ENCODE assay signal across 9 mouse cellular contexts in genomic region chr5:102692487-102692886, GRCm38 (mm10).
A peak's percentile ranks its signal among the peaks of the same experiment; 100 is the strongest.
DNase-seq lines count a peak whose midpoint lies in the region; ATAC-seq and TF ChIP-seq lines count a peak whose summit lies in the region.
"Had no signal": no experiment of that assay in that cellular context is flagged by ENCODE, and none has a peak within 500 bp of the region (broad histone marks: within the 10 kb centered on the region; RNA-seq: fewer than 3 reads in every experiment).

No protein-coding gene starts in this region.

- H3K9ac ChIP-seq in liver, embryonic 14.5 days (replicated peaks): no peak overlapping the region
- no peak overlapping the region for H3K9ac ChIP-seq in neural tube, embryonic 15.5 days (replicated peaks)
- H3K9ac ChIP-seq: embryonic facial prominence, embryonic 13.5 days had no signal

- H3K36me3 ChIP-seq in C2C12 (ENCODE audit: control insufficient read depth, insufficient read depth): no peaks in the 10 kb centered on the region
- H3K36me3 ChIP-seq in liver, embryonic 14.5 days (replicated peaks; ENCODE audit: control insufficient read depth, insufficient read depth, low read depth): no peaks in the 10 kb centered on the region
- no peaks in the 10 kb centered on the region for H3K36me3 ChIP-seq in neural tube, embryonic 15.5 days
- H3K36me3 ChIP-seq: embryonic facial prominence, embryonic 13.5 days had no signal

- ATAC-seq in common myeloid progenitor, adult 5-6 weeks (replicated peaks; ENCODE audit: low read depth, poor library complexity, severe bottlenecking): peak; percentile 87
- no peak for ATAC-seq in liver, embryonic 14.5 days (ENCODE audit: insufficient read depth)
- ATAC-seq in neural tube, embryonic 15.5 days (ENCODE audit: low FRiP score): peak; percentile 65; the same call in 1 of the 2 replicates

- peak; percentile 69 for TF ChIP-seq CTCF in C2C12 (IDR thresholded peaks at IDR 0.05; ENCODE audit: control insufficient read depth, insufficient read depth, insufficient read length)
- peak; percentile 66 for TF ChIP-seq CTCF in liver, embryonic 14.5 days (IDR thresholded peaks at IDR 0.05; ENCODE audit: low read depth)

- no peaks in the 10 kb centered on the region for H3K79me2 ChIP-seq in C2C12 (ENCODE audit: control insufficient read depth, insufficient read depth)

- DNase-seq in ZHBTc4 (ENCODE audit: low read depth, low spot score): peak; percentile 69
- peak; percentile 50 for DNase-seq in gastrocnemius, postnatal 10 days
- DNase-seq in kidney, postnatal 10 days: peak; percentile 80
- peak in 2 of 3 experiments; percentile 7 for DNase-seq in liver, embryonic 14.5 days (ENCODE audit: low read depth in 3 of 3, low spot score in 3 of 3)
- DNase-seq in urinary bladder, postnatal 25 days (ENCODE audit: low spot score): peak; percentile 43

- no peaks in the 10 kb centered on the region for H3K9me3 ChIP-seq in liver, embryonic 14.5 days (ENCODE audit: control insufficient read depth, low read length)
- no peaks in the 10 kb centered on the region for H3K9me3 ChIP-seq in neural tube, embryonic 15.5 days (replicated peaks)
- H3K9me3 ChIP-seq: embryonic facial prominence, embryonic 13.5 days had no signal

- no peaks in the 10 kb centered on the region for H3K4me1 ChIP-seq in liver, embryonic 14.5 days (replicated peaks; ENCODE audit: control insufficient read depth in 2 of 2, insufficient read depth in 2 of 2, low read length in 1 of 2)
- no peaks in the 10 kb centered on the region for H3K4me1 ChIP-seq in neural tube, embryonic 15.5 days
- H3K4me1 ChIP-seq: embryonic facial prominence, embryonic 13.5 days had no signal

- WGBS in liver, embryonic 14.5 days (ENCODE audit: insufficient replicate concordance): 11% methylated on average over 4 of the region's 4 CpGs
- WGBS in neural tube, embryonic 15.5 days: 12% methylated on average over 4 of the region's 4 CpGs

- H3K27ac ChIP-seq in liver, embryonic 14.5 days: no peak overlapping the region
- no peak overlapping the region for H3K27ac ChIP-seq in neural tube, embryonic 15.5 days (replicated peaks)
- H3K27ac ChIP-seq: embryonic facial prominence, embryonic 13.5 days had no signal

- no peak for TF ChIP-seq EP300 in liver, embryonic 14.5 days (IDR thresholded peaks at IDR 0.05; ENCODE audit: low read depth)

- H3K4me3 ChIP-seq in C2C12 (ENCODE audit: insufficient read depth, poor library complexity, severe bottlenecking): no peak overlapping the region
- H3K4me3 ChIP-seq in liver, embryonic 14.5 days (ENCODE audit: insufficient read depth in 1 of 2, low read depth in 2 of 2, low read length in 2 of 2): no peak overlapping the region
- no peak overlapping the region for H3K4me3 ChIP-seq in neural tube, embryonic 15.5 days (replicated peaks)
- H3K4me3 ChIP-seq: embryonic facial prominence, embryonic 13.5 days had no signal

- H3K27me3 ChIP-seq in C2C12 (ENCODE audit: control insufficient read depth, insufficient read depth, insufficient read length): no peaks in the 10 kb centered on the region
- no peaks in the 10 kb centered on the region for H3K27me3 ChIP-seq in liver, embryonic 14.5 days (ENCODE audit: control insufficient read depth, insufficient read depth, low read length)
- no peaks in the 10 kb centered on the region for H3K27me3 ChIP-seq in neural tube, embryonic 15.5 days (replicated peaks)
- H3K27me3 ChIP-seq: embryonic facial prominence, embryonic 13.5 days had no signal

- no peak overlapping the region for H3ac ChIP-seq in C2C12 (ENCODE audit: control insufficient read depth, insufficient read length, low read depth)

- no peaks in the 10 kb centered on the region for H3K79me3 ChIP-seq in C2C12 (ENCODE audit: low read depth)

- H3K4me2 ChIP-seq in liver, embryonic 14.5 days (ENCODE audit: low read depth): no peak overlapping the region
- H3K4me2 ChIP-seq in neural tube, embryonic 15.5 days: no peak overlapping the region
- H3K4me2 ChIP-seq: embryonic facial prominence, embryonic 13.5 days had no signal

TF ChIP-seq in C2C12, 6 proteins besides CTCF, POLR2A, EP300 and RAD21:
- TF ChIP-seq FOSL1 (IDR thresholded peaks at IDR 0.05; ENCODE audit: insufficient read depth, low read length, poor library complexity, severe bottlenecking) (no peak), MYOD1 (IDR thresholded peaks at IDR 0.05; ENCODE audit: control insufficient read depth, insufficient read length, low read depth) (no peak), MYOG (IDR thresholded peaks at IDR 0.05; ENCODE audit: control insufficient read depth, extremely low read depth, insufficient read length) (no peak), USF1 (IDR thresholded peaks at IDR 0.05; ENCODE audit: low read depth) (no peak), MAX (IDR thresholded peaks at IDR 0.05) (no peak), CEBPB (IDR thresholded peaks at IDR 0.05; ENCODE audit: low read depth) (no peak)
TF ChIP-seq in C2C12: peak in this region for 0.

Comparison
In these comparisons a context has a peak if more than half of its experiments do, and no peak if none do; other contexts are left out.
1. DNase-seq: peak in every context shown above with its lines; median percentile 80 in kidney, postnatal 10 days; 69 in ZHBTc4; 50 in gastrocnemius, postnatal 10 days; 43 in urinary bladder, postnatal 25 days; 7 in liver, embryonic 14.5 days.